Mouse (Mus musculus) gastrocnemius, postnatal 10 days (tissue): ENCODE measurements around the gene Elovl7. TPM values are rescaled to one million over a fixed set of nuclear protein-coding genes. Genes with fewer than 3 reads are reported as not detected.

ENCODE experiments used
- DNase-seq: peaks from one replicate; pipeline ENCODE4 v3.0.0; 2021; ENCODE audit warnings: mixed read lengths
- long read RNA-seq, 2 experiments: library from polyadenylated mRNA; stranded (forward); transcript quantifications; one replicate each; pipeline ENCODE4 v2.0.0; 2021
- total RNA-seq, 2 experiments: library from RNA; stranded (reverse); gene quantifications; 2 replicates each; pipeline ENCODE4 v1.2.3; 2021

Gene Elovl7
- total RNA-seq = 1 to 10 TPM in 1 of 2 experiments, under 1 TPM in 1; 0.97 to 1.3 TPM
- long read RNA-seq, experiment 1, full-length matches to known transcripts = 2 of 3 reads
- long read RNA-seq, experiment 1, partial matches to known transcripts = 0 of 3 reads
- long read RNA-seq, experiment 1, other reads (novel, unspliced or antisense) = 1 of 3 reads
- long read RNA-seq, experiment 2, full-length matches to known transcripts = 2 of 3 reads
- long read RNA-seq, experiment 2, partial matches to known transcripts = 1 of 3 reads
- long read RNA-seq, experiment 2, other reads (novel, unspliced or antisense) = 0 of 3 reads

GRCm38 (mm10) chr13:108214081-108214484, at the start of gene Elovl7:
Elovl7 (plus strand) TSS chr13:108214404.
- peak; percentile 58 for DNase-seq

DNA sequence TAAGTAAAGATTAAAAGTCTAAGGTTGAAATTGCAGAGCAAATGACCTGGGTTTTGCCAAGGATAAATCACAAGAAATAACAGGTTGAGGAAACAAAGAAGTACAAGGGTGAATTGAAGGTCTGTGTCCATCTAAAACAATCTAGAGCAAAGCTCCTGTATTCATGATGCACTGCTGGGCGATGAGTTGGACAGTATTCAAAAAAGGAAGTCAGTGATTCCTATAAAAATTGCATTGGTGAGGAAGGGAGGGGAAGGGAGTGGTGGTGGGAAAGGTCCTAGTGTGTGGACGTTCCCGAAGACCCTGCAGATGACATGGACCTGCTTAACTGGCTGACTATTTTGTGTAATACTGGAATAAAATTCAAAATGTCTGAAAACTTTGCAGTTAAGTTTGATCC, 49.6 kb upstream of the Elovl7 start:
- no peak for DNase-seq

GRCm38 (mm10) chr13:108170002-108170401, 44.2 kb upstream of the Elovl7 start:
- no peak for DNase-seq

- no peak for DNase-seq
These were observed 43.7 kb upstream of the Elovl7 start for GRCm38 (mm10) chr13:108170511-108170910.

- DNase-seq = no peak
These were observed 34.6 kb upstream of the Elovl7 start for GRCm38 (mm10) chr13:108179618-108180017.

DNA sequence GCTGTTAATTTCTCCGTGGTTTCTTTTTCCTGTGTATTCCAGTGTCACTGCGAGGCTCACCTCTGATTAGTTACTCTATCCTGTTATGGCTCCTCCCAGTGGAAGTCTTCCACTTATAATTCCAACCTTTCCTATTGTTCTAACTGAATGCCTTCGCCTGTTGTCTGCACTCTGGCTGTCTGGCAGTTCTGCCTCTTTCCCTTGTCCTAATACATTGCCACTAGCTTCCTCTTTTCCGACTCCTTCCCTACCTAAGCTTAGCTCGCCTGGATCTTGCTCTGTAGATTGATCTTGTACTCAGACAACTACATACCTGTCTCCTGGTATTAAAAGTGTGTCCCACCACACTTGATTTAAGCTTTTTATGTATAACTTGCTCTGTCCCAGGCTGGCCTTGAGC, 33.4 kb upstream of the Elovl7 start:
- DNase-seq = no peak

DNA sequence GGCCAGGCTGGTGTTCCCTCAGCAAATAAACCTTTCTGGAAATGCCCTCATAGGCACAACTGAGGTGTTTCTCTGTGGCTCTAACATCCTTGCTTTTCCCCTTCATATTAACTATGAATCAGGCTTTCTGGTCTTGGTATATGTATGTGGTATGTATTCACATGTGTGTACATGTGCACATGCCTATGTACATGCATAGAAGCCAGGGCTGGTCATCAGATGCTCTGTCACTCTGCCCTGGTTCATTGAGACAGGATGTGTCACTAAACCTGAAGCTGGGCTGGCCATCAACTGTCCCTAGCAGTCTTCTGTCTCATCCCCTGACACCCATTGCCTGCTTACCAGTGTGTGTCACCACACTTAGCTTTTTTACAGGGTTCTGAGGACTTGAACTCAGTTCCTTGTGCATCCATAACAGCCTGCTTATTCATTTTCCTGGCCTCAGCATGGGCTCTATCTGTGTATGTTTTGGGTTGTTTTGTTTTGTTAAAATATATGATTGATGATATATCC, 29.4 kb upstream of the Elovl7 start:
- DNase-seq = no peak

- no peak for DNase-seq
These were observed 28.7 kb upstream of the Elovl7 start for GRCm38 (mm10) chr13:108185530-108185929.

- DNase-seq = no peak
These were observed 26.2 kb upstream of the Elovl7 start for GRCm38 (mm10) chr13:108187994-108188393.

- peak; percentile 36 for DNase-seq
These were observed 23.0 kb upstream of the Elovl7 start for GRCm38 (mm10) chr13:108191074-108191720.

DNA sequence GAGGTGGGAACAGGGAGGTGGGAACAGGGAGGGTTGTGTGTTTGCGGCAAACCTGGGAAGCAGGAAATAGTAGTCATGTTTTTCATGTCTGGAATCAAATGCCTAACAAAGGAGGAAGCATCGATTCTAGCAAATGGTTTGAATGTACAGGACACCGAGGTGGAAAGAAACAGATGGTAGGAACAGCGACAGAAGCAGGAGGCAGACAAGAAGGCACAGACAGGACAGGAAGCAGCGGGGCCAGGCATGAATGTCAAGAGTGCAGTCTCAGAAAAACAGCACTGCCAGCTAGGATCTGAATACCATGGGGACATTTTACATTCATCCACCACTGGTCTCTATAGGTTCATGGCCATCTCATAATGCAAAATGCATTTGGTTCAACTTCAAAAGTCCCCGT, 18.7 kb upstream of the Elovl7 start:
- DNase-seq = no peak

- no peak for DNase-seq
These were observed 9.3 kb upstream of the Elovl7 start for GRCm38 (mm10) chr13:108204857-108205256.

DNA sequence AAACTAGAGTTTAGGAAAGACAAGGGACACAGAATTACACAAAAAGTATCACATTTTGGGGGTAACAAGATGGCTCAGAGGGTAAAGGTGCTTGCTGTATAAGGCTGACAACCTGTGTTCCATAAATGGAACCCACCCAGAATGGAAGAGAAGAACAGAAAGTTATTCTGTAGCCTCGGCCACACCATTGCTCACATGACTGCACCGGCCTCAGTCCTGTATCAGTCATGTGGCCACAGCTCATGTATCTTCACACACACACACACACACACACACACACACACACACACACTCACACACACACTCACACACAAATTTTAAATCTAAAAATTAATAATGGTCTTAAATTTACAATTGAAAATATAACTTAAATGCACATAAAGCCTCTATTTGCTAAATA, 6.8 kb upstream of the Elovl7 start:
- DNase-seq = no peak

- no peak for DNase-seq
These were observed 6.1 kb upstream of the Elovl7 start for GRCm38 (mm10) chr13:108208090-108208489.

GRCm38 (mm10) chr13:108210960-108211359, 3.2 kb upstream of the Elovl7 start:
- no peak for DNase-seq

GRCm38 (mm10) chr13:108212397-108213018, 1.7 kb upstream of the Elovl7 start:
- DNase-seq = no peak

DNA sequence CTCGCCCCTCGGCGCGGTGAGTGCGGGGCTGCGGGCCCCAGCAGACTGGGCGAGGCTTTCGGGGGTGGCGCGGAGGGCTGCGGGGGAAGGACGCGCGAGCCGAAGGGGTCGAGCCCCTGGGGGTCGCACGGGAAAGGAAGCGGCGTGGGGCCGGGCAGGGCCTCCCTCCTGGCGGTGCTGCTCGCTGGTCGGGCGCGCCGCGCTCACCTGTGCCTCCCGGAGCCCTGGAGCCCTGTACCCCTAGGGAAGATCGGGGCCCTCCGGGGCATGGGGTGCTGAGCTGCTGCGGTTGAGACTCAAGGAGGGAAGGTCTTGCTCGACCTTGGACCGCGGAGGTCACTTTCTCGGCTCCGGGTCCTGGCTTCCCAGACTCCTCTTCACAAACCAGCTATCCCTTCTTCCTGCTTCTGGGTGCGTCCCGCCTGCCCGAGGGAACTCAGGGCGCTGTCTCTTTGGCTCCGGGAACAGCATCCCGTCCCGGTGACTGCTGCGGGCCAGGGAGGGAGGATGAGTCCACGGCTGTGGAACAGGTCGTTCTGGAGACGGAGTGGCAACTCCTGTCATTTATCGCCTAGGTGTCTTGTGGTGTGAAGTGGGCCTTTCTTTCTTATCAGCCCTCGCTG, 392 bp downstream of the Elovl7 start:
- no peak for DNase-seq

- no peak for DNase-seq
These were observed 1.1 kb downstream of the Elovl7 start for GRCm38 (mm10) chr13:108215231-108215780.

DNA sequence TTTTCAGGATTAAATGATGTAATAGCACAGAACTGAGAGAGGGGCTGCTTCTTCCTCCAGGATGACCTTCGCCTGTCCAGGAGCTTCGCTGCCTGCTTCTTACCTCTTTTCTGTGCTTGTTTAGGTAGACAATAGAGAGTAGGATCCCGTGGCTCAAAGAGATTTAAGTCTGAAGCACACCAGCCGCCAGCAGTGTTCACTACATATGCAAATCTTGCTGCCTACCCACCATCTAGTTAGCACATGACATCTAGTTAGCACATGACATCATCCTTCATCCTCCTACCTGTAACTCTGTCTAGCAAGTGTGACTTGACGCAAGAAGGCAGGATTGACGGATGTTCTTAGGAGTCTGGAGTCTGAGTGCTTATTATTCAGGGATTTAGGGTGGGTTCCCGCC, 5.6 kb downstream of the Elovl7 start:
- DNase-seq = no peak

- DNase-seq = no peak
These were observed 15.0 kb downstream of the Elovl7 start for GRCm38 (mm10) chr13:108229191-108229590.

GRCm38 (mm10) chr13:108229634-108230330, 15.6 kb downstream of the Elovl7 start:
- DNase-seq = no peak

DNA sequence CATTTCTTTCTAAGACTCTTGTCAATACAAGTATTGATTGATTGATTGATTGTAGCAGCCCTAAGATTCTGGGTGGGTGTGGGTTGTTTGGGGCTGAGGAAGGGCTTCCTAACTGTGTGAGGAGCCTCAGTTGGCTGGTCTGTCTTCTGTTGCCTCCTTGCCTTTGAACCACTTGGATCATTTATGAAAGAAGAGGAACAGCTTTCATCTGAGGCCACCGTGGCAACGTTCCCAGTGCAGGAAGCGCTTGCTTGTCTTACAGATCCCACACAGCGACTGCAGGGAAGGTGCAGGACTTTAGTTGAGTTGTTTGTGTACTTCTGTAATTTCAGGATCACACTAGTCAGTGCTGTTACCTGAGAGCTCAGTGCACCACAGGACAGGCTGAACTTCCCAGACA, 25.8 kb downstream of the Elovl7 start:
- peak; percentile 20 for DNase-seq
